Mouse (Mus musculus): Measurements from ENCODE around the gene Tbce.

- no peak for TF ChIP-seq CTCF (IDR thresholded peaks at IDR 0.05; ENCODE audit: insufficient read depth, low read depth, low read length)
- no peak for TF ChIP-seq POLR2A (IDR thresholded peaks at IDR 0.05; ENCODE audit: insufficient read depth, low read depth, low read length)
Measured at GRCm38 (mm10) chr13:14018852-14019251, 20.6 kb downstream of the Tbce start.
